Mouse (Mus musculus): ENCODE results near the gene Rnf151. TPM values are rescaled to one million over a fixed set of nuclear protein-coding genes. Genes with fewer than 3 reads are reported as not detected.
A peak's percentile ranks its signal among the peaks of the same experiment; 100 is the strongest.
"Not testable (repeated sequence)": the region's sequence is repeated elsewhere in the genome, so short reads cannot be mapped to it uniquely, and the experiment has no call there.

Rnf151 gene
- polyA plus RNA-seq, 1 experiment from 2014 or later = not detected

DNA sequence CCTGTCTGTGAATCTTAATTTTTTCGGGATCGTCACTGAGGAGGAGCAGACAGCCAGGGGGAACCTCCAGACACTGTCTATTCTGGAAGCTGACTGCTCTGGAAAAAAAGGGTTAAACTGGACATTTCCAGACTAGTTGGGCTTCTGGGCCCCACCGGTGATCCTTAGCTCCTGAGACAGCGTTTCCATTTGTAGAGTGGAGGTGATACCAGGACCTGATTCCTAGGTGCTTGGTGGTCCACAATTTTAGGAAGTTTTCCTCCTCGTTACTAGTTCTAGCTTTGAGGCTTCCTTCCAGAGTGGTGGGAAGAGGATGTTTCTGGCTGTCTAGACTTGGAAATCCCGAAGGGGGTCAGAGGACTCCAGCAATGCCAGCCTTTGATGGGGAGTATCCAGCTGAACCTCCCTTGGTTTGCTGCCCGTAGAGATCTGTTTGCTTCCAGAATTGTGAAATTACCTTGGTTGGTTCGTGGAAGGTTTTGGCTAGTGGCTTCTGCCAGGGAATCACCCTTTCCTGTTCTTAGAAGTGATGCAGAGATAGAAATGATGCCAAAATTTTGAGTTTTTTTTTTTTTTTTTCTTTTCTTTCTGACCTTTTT lies 47.5 kb downstream of the Rnf151 start:
- Histone ChIP-seq H3K9me3 (ENCODE audit: control insufficient read depth, low read length) (no peaks in the 10 kb centered on the region), H3K36me3 (ENCODE audit: control insufficient read depth, insufficient read depth, low read length) (no peaks in the 10 kb centered on the region), H3K4me2 (replicated peaks; ENCODE audit: low read depth, low read length) (peak overlapping the region; percentile 75), H3K4me1 (replicated peaks; ENCODE audit: control insufficient read depth, insufficient read depth, low read length) (peaks cover 3% of the 10 kb centered on the region), H3K27ac (ENCODE audit: low read depth, low read length) (peak overlapping the region; percentile 82; the same call in 1 of the 2 replicates), H3K9ac (ENCODE audit: low read depth, low read length) (peak overlapping the region; percentile 96), H3K4me3 (ENCODE audit: low read depth, low read length) (peak overlapping the region; percentile 100), H3K27me3 (ENCODE audit: control insufficient read depth, insufficient read depth, low read length) (no peaks in the 10 kb centered on the region)
- ATAC-seq (ENCODE audit: low FRiP score) (no peak), DNase-seq (ENCODE audit: low spot score) (no peak)
- WGBS = 14% methylated on average over 8 of the region's 8 CpGs

DNA sequence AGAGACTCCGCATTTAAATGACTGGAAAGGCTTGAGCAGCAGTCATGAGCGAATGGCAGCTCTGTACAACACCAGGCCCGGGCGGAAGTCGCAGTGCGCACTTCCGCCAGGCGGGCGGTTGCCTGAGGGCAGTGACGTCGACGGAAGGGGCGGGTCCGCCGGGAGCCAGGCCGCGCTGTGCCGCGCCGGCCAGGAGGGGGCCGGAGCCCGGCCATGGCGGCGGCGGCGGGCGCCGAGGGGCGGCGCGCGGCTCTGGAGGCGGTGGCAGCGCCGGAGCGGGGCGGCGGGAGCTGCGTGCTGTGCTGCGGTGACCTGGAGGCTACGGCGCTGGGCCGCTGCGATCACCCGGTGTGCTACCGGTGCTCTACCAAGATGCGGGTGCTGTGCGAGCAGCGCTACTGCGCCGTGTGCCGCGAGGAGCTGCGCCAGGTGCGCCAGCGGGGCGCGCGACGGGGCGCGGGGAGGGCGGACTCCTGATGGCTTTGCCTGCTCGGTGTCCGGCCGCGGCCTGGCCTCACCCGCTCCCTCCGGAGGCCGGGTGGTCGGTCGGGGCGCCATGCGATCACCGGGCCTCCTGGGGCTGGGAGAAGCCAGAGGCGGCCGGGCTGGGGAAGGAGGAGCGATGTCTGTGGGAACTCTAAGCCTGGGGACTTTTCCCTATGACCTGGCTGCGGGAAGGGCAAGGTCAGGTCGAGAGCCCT lies 48.2 kb downstream of the Rnf151 start, which contains the start of gene Zfp598:
Zfp598 (plus strand) TSS at position 143 of the 701 bp plus-strand sequence.
- Histone ChIP-seq H3K27ac (ENCODE audit: low read depth, low read length) (peak within 1 kb of the TSS; percentile 82), H3K4me1 (replicated peaks; ENCODE audit: control insufficient read depth, insufficient read depth, low read length) (peaks cover 3% of the 10 kb centered on the region)
- WGBS = under 1% methylated on average over 70 of the region's 80 CpGs

DNA sequence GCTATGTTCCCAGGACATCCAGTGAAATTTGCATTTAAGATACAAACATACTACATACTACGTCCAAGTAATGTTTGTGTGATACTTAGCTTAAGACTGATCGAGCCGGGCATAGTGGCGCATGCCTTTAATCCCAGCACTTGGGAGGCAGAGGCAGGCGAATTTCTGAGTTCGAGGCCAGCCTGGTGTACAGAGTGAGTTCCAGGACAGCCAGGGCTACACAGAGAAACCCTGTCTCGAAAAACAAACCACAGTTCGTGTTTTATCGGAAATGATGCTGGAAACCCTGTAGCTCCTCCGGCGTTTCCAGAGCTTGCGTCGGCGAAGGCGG lies 48.7 kb downstream of the Rnf151 start:
- not testable (repeated sequence) for H3K4me1 ChIP-seq (replicated peaks; ENCODE audit: control insufficient read depth, insufficient read depth, low read length); H3K9me3 ChIP-seq (ENCODE audit: control insufficient read depth, low read length); ATAC-seq (ENCODE audit: low FRiP score); H3K36me3 ChIP-seq (ENCODE audit: control insufficient read depth, insufficient read depth, low read length); H3K27me3 ChIP-seq (ENCODE audit: control insufficient read depth, insufficient read depth, low read length); DNase-seq (ENCODE audit: low spot score)
- peak overlapping the region; percentile 47; the same call in 1 of the 2 replicates for H3K27ac ChIP-seq (ENCODE audit: low read depth, low read length)
- H3K9ac ChIP-seq (ENCODE audit: low read depth, low read length) = peak overlapping the region; percentile 96
- H3K4me2 ChIP-seq (replicated peaks; ENCODE audit: low read depth, low read length) = peak overlapping the region; percentile 75
- H3K4me3 ChIP-seq (ENCODE audit: low read depth, low read length) = peak overlapping the region; percentile 100
- 12% methylated on average over 15 of the region's 15 CpGs for WGBS

More for the DNA sequence above, 48.2 kb downstream of the Rnf151 start, which contains the start of gene Zfp598:
- H3K9ac ChIP-seq (ENCODE audit: low read depth, low read length) = peak within 1 kb of the TSS; percentile 96
- H3K36me3 ChIP-seq (ENCODE audit: control insufficient read depth, insufficient read depth, low read length) = no peaks in the 10 kb centered on the region
- no peaks in the 10 kb centered on the region for H3K9me3 ChIP-seq (ENCODE audit: control insufficient read depth, low read length)
- ATAC-seq (ENCODE audit: low FRiP score) (peak; percentile 99), DNase-seq (ENCODE audit: low spot score) (peak; percentile 97)
- peak within 1 kb of the TSS; percentile 75 for H3K4me2 ChIP-seq (replicated peaks; ENCODE audit: low read depth, low read length)
- peak within 1 kb of the TSS; percentile 100 for H3K4me3 ChIP-seq (ENCODE audit: low read depth, low read length)
- H3K27me3 ChIP-seq (ENCODE audit: control insufficient read depth, insufficient read depth, low read length) = no peaks in the 10 kb centered on the region

DNA sequence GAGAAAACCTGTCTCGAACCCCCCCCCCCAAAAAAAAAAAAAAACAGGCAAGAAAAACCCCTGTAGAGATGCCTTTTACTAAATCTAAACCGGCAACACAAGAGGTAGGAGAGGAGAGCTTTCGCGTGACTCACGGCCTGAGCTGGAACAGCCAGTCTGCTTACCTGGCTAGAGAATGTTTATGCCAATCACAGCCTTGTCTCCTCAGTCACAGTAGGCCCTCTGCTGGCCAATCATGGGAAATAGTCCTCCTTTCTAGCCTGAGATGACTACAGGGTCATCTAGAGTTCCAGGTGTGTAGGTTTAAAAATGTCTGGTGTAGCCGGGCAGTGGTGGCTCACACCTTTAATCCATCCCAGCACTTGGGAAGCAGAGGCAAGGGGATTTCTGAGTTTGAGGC lies 50.4 kb downstream of the Rnf151 start:
- WGBS = 41% methylated on average over 6 of the region's 6 CpGs

DNA sequence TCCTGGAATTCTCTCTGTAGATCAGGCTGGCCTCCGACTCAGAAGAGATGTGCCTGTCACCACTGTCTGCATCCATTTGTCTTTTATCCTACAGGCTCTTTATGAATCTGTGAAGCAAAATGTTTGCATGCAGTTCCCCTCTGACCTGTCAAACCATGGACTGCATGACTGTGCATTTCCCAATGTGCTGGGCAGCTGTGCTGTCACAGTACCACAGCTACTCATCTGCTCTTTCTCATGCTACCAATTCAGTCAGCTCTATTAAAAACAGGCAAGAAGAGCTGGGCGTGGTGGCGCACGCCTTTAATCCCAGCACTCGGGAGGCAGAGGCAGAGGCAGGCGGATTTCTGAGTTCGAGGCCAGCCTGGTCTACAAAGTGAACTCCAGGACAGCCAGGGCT lies 50.9 kb downstream of the Rnf151 start:
- H3K27me3 ChIP-seq (ENCODE audit: control insufficient read depth, insufficient read depth, low read length); H3K9ac ChIP-seq (ENCODE audit: low read depth, low read length); H3K27ac ChIP-seq (ENCODE audit: low read depth, low read length); H3K4me2 ChIP-seq (replicated peaks; ENCODE audit: low read depth, low read length); ATAC-seq (ENCODE audit: low FRiP score); H3K36me3 ChIP-seq (ENCODE audit: control insufficient read depth, insufficient read depth, low read length); H3K4me1 ChIP-seq (replicated peaks; ENCODE audit: control insufficient read depth, insufficient read depth, low read length); H3K4me3 ChIP-seq (ENCODE audit: low read depth, low read length); DNase-seq (ENCODE audit: low spot score); H3K9me3 ChIP-seq (ENCODE audit: control insufficient read depth, low read length): not testable (repeated sequence)
- WGBS = 63% methylated on average over 7 of the region's 7 CpGs

More for the DNA sequence above, 50.4 kb downstream of the Rnf151 start:
- peak; percentile 57 for DNase-seq (ENCODE audit: low spot score)
- Histone ChIP-seq H3K4me3 (ENCODE audit: low read depth, low read length) (no peak overlapping the region), H3K9ac (ENCODE audit: low read depth, low read length) (no peak overlapping the region), H3K4me1 (replicated peaks; ENCODE audit: control insufficient read depth, insufficient read depth, low read length) (peaks cover 3% of the 10 kb centered on the region), H3K36me3 (ENCODE audit: control insufficient read depth, insufficient read depth, low read length) (no peaks in the 10 kb centered on the region), H3K27ac (ENCODE audit: low read depth, low read length) (no peak overlapping the region), H3K4me2 (replicated peaks; ENCODE audit: low read depth, low read length) (no peak overlapping the region), H3K27me3 (ENCODE audit: control insufficient read depth, insufficient read depth, low read length) (no peaks in the 10 kb centered on the region), H3K9me3 (ENCODE audit: control insufficient read depth, low read length) (no peaks in the 10 kb centered on the region)
- ATAC-seq (ENCODE audit: low FRiP score) = no peak

Other genes starting within 250 kb of the Rnf151 start
- gene E4f1, start 247.8 kb downstream of the Rnf151 start, polyA plus RNA-seq (2014; fragmentation: Nextera tagmentation; extraction: Ambion mirVana) = 17.5 and 19.9 TPM in 2 replicates
- 60.1 and 64.6 TPM in 2 replicates for gene Pgp, start 247.7 kb downstream of the Rnf151 start, polyA plus RNA-seq (2014; fragmentation: Nextera tagmentation; extraction: Ambion mirVana)
- 0.86 and 1.8 TPM in 2 replicates for gene Bricd5, start 244.2 kb downstream of the Rnf151 start, polyA plus RNA-seq (2014; fragmentation: Nextera tagmentation; extraction: Ambion mirVana)
- gene Mlst8, start 239.0 kb downstream of the Rnf151 start, polyA plus RNA-seq (2014; fragmentation: Nextera tagmentation; extraction: Ambion mirVana) = 27.8 and 37.7 TPM in 2 replicates
- gene Caskin1, start 229.5 kb downstream of the Rnf151 start, polyA plus RNA-seq (2014; fragmentation: Nextera tagmentation; extraction: Ambion mirVana) = 6.4 and 9.2 TPM in 2 replicates
- 65.8 and 71.1 TPM in 2 replicates for gene Traf7, start 190.1 kb downstream of the Rnf151 start, polyA plus RNA-seq (2014; fragmentation: Nextera tagmentation; extraction: Ambion mirVana)
- 1.8 and 2.8 TPM in 2 replicates for gene Rab26, start 183.9 kb downstream of the Rnf151 start, polyA plus RNA-seq (2014; fragmentation: Nextera tagmentation; extraction: Ambion mirVana)
- gene Pkd1, start 168.2 kb downstream of the Rnf151 start, polyA plus RNA-seq (2014; fragmentation: Nextera tagmentation; extraction: Ambion mirVana) = 16.0 and 22.2 TPM in 2 replicates
- 46.5 and 53.6 TPM in 2 replicates for gene Tsc2, start 85.4 kb downstream of the Rnf151 start, polyA plus RNA-seq (2014; fragmentation: Nextera tagmentation; extraction: Ambion mirVana)
- gene Nthl1, start 85.4 kb downstream of the Rnf151 start, polyA plus RNA-seq (2014; fragmentation: Nextera tagmentation; extraction: Ambion mirVana) = 12.0 and 16.2 TPM in 2 replicates
- 36.0 and 36.3 TPM in 2 replicates for gene Slc9a3r2, start 67.7 kb downstream of the Rnf151 start, polyA plus RNA-seq (2014; fragmentation: Nextera tagmentation; extraction: Ambion mirVana)
- gene Npw, start 59.6 kb downstream of the Rnf151 start, polyA plus RNA-seq (2014; fragmentation: Nextera tagmentation; extraction: Ambion mirVana) = not detected in 2 replicates
- 24.7 and 24.8 TPM in 2 replicates for gene Zfp598, start 48.4 kb downstream of the Rnf151 start, polyA plus RNA-seq (2014; fragmentation: Nextera tagmentation; extraction: Ambion mirVana)
- gene Syngr3, start 28.1 kb downstream of the Rnf151 start, polyA plus RNA-seq (2014; fragmentation: Nextera tagmentation; extraction: Ambion mirVana) = 11.9 and 12.1 TPM in 2 replicates
- gene Gfer, start 21.9 kb downstream of the Rnf151 start, polyA plus RNA-seq (2014; fragmentation: Nextera tagmentation; extraction: Ambion mirVana) = 44.3 and 47.5 TPM in 2 replicates
- gene Noxo1, start 21.8 kb downstream of the Rnf151 start, polyA plus RNA-seq (2014; fragmentation: Nextera tagmentation; extraction: Ambion mirVana) = 1.5 and 1.7 TPM in 2 replicates
- 83.7 and 101 TPM in 2 replicates for gene Tbl3, start 10.4 kb downstream of the Rnf151 start, polyA plus RNA-seq (2014; fragmentation: Nextera tagmentation; extraction: Ambion mirVana)
- 1,264 and 1,299 TPM in 2 replicates for gene Rps2, start 53 bp upstream of the Rnf151 start, polyA plus RNA-seq (2014; fragmentation: Nextera tagmentation; extraction: Ambion mirVana)
- 198 and 223 TPM in 2 replicates for gene Ndufb10, start 6.4 kb upstream of the Rnf151 start, polyA plus RNA-seq (2014; fragmentation: Nextera tagmentation; extraction: Ambion mirVana)
- gene Rpl3l, start 9.8 kb upstream of the Rnf151 start, polyA plus RNA-seq (2014; fragmentation: Nextera tagmentation; extraction: Ambion mirVana) = 0.11 TPM in 1 of 2 replicates, not detected in the other
- gene Msrb1, start 18.6 kb upstream of the Rnf151 start, polyA plus RNA-seq (2014; fragmentation: Nextera tagmentation; extraction: Ambion mirVana) = 21.1 and 22.8 TPM in 2 replicates
- gene Hs3st6, start 34.9 kb upstream of the Rnf151 start, polyA plus RNA-seq (2014; fragmentation: Nextera tagmentation; extraction: Ambion mirVana) = 1.5 and 2.3 TPM in 2 replicates
- not detected in 2 replicates for gene Meiob, start 86.2 kb upstream of the Rnf151 start, polyA plus RNA-seq (2014; fragmentation: Nextera tagmentation; extraction: Ambion mirVana)
- 31.5 and 32.0 TPM in 2 replicates for gene Hagh, start 122.1 kb upstream of the Rnf151 start, polyA plus RNA-seq (2014; fragmentation: Nextera tagmentation; extraction: Ambion mirVana)
- gene Fahd1, start 132.3 kb upstream of the Rnf151 start, polyA plus RNA-seq (2014; fragmentation: Nextera tagmentation; extraction: Ambion mirVana) = 18.4 and 23.5 TPM in 2 replicates
- gene Igfals, start 147.9 kb upstream of the Rnf151 start, polyA plus RNA-seq (2014; fragmentation: Nextera tagmentation; extraction: Ambion mirVana) = 0.12 and 0.40 TPM in 2 replicates
- 77.6 and 84.2 TPM in 2 replicates for gene Nubp2, start 168.3 kb upstream of the Rnf151 start, polyA plus RNA-seq (2014; fragmentation: Nextera tagmentation; extraction: Ambion mirVana)
- 43.4 and 46.5 TPM in 2 replicates for gene Spsb3, start 168.6 kb upstream of the Rnf151 start, polyA plus RNA-seq (2014; fragmentation: Nextera tagmentation; extraction: Ambion mirVana)
- 22.7 and 24.2 TPM in 2 replicates for gene Eme2, start 177.0 kb upstream of the Rnf151 start, polyA plus RNA-seq (2014; fragmentation: Nextera tagmentation; extraction: Ambion mirVana)
- 70.5 and 73.3 TPM in 2 replicates for gene Mrps34, start 177.1 kb upstream of the Rnf151 start, polyA plus RNA-seq (2014; fragmentation: Nextera tagmentation; extraction: Ambion mirVana)
- gene Nme3, start 178.4 kb upstream of the Rnf151 start, polyA plus RNA-seq (2014; fragmentation: Nextera tagmentation; extraction: Ambion mirVana) = 45.9 and 49.7 TPM in 2 replicates
- 39.1 and 50.9 TPM in 2 replicates for gene Mapk8ip3, start 218.9 kb upstream of the Rnf151 start, polyA plus RNA-seq (2014; fragmentation: Nextera tagmentation; extraction: Ambion mirVana)
- 214 and 237 TPM in 2 replicates for gene Jpt2, start 242.6 kb upstream of the Rnf151 start, polyA plus RNA-seq (2014; fragmentation: Nextera tagmentation; extraction: Ambion mirVana)

All from hindbrain, embryonic 11.5 days (tissue).